Mouse (Mus musculus) embryo, embryonic 9.5 days (tissue): ENCODE data around the gene Kcnj5.

ENCODE experiments used
- DNase-seq: peaks from one replicate; pipeline ENCODE4 v3.0.0-alpha.2; 2017; ENCODE audit errors: extremely low spot score

Gene Kcnj5

DNA sequence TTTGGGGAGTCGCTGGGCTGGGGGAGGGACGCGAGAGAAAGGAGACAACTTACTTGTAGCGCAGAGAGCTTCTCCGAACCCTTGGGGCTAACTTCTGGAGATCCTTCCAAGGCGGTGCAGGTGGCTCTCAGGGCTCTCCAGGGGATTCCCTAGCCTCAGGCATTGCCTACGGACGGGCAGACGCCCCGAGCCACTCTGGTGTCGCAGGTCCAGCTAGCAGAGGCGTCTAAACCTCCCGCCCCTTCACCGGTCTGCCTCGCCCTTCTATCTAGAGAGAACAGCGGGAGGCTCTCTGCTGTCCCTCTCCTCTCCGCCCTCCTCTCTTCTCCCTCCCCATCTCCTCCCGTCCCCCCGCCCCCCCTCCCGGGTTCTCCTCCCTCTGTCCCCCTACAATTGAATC lies at the start of gene Kcnj5:
Kcnj5 (minus strand) TSS at position 300 of the 400 bp plus-strand sequence.
- peak; percentile 29 for DNase-seq

DNA sequence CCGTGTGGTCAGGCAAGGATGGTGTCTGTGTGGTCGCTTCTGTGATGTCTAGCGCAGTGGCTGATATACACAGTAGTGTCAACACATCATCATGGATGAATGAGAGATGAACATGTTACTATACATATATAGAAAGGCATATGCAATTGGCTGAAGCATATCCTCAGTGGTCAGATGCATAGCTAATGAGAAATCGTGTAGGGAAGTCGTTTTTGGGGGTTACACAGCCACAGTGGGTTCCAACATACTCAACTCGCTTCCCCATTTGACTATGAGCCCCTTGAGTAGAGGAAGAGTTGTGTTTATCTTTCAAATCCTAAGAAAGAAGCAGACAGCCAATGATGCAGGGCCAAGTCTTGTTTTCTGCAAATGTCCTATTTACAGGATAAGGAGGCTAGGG lies 48.6 kb upstream of the Kcnj5 start:
- no peak for DNase-seq

DNA sequence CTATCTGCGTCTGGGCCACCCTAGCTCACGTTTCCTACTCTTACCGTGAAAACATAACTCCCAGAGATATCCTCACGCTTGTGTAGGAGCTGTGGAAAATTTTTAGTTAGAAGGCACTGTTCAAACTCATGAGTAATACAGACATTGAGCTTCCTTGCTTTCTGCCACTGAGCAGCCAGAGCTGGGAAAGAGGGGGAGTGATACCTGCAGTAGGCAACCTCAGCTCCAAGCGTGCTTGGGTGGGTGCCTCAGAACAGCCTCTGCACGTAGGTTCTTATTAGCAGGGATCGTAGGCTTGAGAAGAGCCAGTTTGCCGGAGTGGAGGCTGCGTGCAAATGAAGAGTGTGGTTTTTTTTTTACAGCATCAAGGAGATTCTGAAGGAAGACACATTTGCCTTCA lies 47.6 kb upstream of the Kcnj5 start:
- no peak for DNase-seq

DNA sequence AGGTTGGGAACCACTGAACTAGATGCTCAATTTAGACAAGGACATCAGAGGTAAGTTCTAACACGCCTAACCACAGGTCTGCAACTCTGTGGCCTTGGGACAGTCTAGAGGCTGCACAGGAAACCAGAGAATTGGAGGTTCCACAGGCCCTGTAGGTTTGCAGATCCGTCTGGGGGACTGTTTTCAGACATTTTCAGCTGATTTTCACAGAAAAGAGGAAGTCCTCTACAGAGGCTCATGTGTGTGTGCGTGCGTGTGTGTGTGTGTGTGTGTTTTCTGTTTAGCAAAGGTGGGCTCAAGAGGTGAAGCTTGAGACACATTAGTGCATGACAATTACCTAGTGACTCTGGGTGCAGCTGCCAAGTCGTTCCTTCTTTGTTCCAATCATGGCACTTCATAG lies 46.9 kb upstream of the Kcnj5 start:
- DNase-seq: no peak

DNA sequence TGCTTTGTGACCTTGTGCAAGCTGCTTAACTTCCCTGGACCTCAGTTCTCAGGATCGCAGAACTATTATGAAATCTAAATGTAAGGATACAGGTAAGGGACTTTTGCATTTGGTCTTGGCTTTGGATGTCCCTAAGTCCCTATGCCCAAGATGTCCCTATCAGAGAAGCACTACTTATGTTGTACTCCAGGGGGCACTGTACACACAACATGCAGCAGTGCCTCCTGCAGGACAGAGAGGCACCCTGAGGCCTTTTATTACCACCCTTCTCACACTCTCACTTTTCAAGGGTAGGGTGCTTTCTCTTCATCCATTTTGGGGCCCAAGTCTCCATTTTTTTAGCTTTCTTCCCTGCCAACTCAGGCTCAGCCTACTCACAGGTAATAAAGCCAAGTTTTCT lies 44.0 kb upstream of the Kcnj5 start:
- no peak for DNase-seq

DNA sequence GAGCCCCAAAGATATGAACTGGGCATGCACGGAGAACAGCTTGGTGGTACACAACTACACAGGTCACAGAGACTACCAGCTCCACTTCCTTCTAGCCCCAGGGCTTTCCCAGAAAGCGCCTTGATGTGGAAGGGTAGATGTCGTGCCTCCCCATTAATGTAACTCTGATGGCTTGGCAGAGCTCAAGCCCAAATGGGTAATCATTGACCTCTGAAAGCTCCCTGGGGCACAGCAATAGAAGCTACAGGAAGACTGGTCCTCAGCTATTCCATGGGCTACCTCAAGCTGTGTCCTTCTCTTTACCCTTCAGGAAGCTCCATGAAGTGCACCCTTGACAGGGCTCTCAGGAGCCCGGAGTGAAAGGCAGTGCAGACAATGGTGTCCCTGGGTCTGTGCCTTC lies 40.8 kb upstream of the Kcnj5 start:
- no peak for DNase-seq

DNA sequence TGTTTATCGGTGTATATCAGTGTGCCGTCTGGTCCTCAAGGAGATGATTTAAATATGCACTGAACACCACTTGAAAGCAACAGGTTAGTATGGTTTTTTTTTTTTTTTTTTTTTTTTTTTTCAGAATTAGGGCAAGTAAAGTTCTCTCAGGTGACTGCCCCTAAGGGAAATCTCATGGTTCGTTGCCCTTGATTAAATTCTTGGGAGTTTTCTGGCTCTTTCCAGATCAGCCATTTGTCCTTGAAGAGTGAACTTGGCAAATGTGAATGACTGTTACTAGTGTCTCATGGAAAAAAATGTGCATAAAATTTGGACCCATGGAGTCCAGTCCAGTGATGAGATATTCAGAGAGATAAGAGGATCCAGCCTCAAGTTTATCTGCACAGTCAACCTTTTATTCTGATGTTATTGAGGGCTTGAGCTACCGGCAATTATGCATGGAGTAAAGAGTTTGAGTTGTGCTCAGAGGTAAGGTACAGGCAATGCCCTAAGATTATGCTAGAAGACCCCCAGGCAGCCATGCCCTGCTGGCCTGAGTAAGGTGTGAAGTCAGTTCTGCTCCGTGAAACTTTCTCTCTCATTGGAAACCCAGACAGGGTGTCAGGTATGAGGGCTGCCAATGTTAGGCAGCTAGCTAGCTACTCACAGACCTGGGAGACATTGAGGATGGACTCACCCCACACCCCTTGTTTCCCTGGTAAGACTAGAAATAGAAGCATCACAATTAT lies 32.9 kb upstream of the Kcnj5 start:
- DNase-seq: no peak

DNA sequence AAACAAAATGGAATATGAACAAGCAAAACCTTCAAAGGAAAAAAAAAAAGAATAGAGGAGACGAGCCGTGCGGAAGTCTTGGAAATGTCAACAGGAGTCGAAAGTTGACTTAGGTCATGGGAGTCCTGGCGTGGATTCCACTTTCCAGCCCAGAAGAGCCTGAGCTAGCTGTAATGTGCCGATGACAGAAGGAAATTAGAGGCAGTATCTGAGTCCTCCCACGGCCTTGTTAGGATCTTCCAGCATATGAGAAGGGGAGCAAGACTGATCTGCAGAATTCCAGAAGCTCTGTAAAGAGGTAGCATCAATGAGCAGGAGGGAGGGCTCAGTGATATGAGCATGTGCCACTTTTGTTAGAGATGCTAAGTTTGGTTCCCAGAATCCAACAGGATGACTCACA lies 31.9 kb upstream of the Kcnj5 start:
- no peak for DNase-seq

DNA sequence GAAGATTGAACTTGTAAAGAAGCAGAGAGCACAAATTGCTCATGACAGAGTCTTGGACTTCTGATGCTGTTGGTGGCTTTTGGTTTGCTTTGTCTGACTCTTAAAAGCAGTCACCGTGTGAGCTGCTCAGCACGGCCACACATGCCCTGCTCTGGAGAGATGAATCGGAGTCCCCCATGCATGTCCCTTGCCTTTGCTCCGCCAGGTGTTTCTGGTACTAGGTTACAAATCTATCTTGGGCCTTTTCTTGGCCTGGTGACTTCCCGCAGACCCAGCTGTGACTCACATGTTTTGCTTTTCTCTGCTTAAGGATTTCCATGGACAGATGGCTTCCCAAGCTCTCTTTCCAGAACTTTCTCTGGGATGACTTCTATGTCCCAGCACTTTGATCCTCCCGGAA lies 29.5 kb upstream of the Kcnj5 start:
- no peak for DNase-seq

DNA sequence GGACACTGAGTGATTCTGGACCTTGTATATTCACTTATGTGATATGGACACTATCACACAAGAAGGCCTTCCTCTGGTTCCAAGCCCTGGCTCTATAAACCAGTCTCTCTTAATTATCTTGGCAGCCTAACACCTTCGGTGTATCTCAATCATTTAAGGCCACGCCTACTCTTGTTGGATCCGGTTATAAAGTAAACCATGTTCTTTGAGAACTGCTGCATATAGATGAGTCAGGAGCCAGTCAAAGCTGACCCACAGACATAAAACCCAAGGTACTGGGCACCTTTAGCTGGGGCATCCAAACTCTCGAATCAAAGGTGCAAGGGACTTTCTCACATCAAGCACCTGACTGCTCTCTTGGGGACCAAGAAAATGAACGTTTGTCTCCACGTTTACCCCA lies 28.1 kb upstream of the Kcnj5 start, which contains the start of gene Kcnj1:
Kcnj1 (plus strand) TSS at position 292 of the 400 bp plus-strand sequence.
- no peak for DNase-seq

DNA sequence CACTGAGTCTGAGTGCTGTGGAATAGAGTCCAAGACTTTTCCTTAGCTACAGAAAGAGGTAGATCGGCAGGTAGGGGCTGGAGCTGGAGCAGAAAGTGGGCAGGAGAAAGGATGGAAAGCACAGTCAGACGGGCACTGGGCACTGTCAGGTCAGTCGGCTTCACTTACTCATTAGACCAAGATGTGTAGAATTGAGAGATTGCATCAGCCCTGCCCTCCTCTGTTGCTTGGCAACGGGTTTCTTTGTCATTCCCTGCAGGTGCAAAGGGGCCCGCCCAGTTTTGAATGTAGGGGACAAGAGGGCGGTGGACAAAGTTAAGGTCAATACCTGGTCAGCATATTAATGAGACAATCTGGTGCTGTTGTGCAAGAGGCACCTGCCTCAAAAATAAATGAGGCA lies 25.2 kb upstream of the Kcnj5 start:
- no peak for DNase-seq

DNA sequence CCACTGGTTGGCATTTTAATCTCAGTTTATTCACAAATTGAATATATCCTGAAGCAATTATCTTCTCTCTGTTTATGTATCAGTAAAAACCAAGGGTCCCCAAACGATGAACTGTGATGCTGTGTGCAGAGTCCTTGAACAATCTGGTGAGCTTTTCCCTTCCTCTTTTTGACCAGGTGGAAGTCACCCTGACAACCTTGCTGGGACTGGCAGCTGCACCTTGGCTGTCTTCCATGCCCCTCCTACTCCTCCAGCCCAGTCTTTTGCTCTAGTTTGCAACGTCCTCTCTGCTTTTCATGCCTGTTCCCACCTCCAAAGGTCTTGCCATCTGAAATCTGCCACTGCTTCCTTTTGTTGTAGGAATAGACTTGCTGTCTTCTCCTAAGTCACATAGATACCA lies 24.7 kb upstream of the Kcnj5 start:
- DNase-seq: no peak

DNA sequence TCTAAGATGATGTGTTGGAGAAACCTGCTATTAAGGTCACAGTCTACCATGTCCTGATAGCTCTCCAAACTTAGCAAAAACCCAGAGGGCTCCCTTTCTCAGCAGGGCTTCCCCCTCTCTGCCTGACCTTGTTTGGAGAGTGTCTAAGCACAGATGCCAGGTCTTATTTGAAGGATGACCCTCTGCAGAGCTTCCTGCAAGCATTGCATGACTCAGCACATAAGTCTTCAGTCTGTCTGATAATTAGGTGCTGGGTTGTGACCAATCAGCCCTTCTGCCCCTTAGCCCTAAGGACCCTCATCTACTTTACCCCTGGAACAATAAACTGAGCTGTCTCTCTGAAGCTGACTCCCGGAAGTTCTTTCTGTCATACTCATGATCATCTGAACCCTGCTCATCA lies 16.6 kb upstream of the Kcnj5 start:
- no peak for DNase-seq

DNA sequence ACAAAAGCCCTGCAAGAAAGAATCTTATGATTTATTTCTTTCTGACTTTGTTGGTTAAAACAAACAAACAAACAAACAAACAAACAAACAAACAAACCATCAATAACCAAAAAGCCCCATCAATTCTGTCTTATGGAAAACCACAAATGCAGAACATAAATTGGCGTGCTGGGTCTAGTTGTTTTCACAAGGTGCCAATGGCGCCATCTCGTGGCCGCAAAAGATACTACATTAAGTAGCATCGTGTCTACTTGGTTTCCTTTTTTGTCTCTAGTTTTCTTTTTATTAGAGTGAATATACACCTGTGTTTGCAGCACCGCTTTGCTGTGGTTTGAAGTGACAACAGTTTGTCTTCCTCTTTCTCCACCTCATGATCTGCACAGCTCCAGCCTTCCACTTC lies 6.2 kb upstream of the Kcnj5 start:
- peak; percentile 59 for DNase-seq

DNA sequence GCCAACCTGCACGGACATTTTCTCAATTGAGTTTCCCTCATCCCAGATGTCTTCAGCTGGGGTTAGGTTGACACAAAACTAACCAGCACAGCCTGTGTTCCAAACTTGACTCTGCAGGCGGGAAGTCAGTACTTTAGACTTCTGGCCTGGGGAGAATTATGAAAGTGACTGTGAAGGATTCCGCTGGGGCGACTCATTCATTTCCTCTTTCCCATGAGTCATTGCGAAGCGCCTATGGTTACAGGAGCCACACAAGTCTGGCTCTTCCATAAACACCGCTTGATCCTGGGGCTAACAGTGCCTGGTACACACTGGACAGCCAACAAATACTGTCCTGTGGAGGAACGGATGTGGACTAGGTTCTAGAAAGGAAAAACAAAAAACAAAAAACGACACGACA lies 5.2 kb upstream of the Kcnj5 start:
- no peak for DNase-seq

DNA sequence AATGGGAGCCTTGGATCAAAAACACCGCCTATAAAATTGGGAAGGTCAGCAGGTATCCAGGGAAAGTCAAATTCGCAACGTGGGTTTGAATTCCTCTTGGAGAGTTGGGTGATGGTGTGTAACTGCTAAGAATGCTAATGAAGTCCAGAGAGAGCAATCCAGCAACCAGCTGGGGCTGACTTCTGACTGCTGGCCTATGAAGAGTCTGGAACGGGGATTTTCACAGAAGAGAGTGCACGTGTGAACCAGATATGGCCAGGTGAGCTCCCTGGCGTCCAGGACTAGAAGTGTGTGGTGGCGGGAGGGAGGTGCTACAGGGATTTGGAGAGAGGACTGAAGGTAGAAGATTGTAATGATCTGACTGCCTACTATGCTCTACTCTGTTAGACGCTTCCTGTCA lies 3.9 kb upstream of the Kcnj5 start:
- DNase-seq: no peak

DNA sequence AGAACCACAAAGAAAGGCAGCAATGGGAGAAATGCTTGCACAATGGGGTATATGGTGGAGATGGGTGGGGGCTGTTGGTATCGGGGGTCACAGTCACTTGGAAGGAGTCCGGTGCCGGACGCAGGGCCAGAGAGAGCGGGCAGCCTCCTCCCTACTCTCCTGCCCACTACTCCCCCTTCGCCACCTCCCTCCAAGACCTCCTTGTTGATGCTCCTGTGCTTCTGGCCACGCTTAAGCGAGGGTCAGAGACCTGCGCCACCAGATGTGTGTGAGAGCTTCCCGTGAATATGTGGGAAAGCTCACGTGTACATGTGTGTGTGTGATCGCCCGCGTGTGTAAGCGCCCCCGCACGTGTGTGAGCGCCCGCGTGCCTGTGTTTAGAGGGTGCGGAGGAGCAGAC lies 339 bp upstream of the Kcnj5 start:
- peak; percentile 42 for DNase-seq

DNA sequence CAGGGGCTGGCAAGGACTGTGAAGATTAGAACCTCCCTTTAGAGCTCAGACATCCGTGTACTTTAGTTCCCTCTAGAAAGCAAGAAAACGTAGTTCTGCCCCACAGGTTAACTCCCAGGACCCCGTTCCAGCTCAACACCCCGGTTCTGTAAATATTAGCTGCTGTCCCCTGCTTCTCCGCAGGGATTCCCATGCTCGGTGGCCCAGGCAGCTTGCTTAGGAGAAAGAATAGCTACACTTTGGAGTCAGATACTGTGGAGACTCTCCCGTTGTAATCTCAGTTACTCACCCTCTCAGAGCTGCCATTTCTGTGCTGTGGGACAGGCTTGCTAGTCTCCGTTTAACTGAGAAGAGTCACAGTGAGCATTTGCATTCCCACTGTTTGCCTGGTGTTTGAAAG lies 1.2 kb downstream of the Kcnj5 start:
- no peak for DNase-seq

DNA sequence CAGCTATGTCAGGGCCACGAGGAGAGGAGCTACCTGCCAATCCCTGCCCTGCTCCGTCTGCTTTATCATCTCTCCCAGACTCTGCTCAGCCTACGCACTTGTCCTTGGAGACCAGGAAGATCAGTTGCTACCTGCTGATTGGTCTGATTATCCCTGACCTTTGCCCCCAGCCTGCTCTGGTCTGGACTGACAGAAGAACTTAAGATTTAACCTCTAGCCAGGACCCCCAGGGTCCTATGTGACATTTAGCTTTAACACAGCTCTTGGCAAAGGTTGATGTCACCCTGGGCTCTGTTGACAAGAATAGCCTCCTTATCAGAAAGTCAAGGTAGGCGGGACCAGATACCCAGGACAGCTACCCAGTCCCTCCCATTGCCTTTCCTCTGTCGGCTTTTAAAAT lies 3.3 kb downstream of the Kcnj5 start:
- DNase-seq: no peak

DNA sequence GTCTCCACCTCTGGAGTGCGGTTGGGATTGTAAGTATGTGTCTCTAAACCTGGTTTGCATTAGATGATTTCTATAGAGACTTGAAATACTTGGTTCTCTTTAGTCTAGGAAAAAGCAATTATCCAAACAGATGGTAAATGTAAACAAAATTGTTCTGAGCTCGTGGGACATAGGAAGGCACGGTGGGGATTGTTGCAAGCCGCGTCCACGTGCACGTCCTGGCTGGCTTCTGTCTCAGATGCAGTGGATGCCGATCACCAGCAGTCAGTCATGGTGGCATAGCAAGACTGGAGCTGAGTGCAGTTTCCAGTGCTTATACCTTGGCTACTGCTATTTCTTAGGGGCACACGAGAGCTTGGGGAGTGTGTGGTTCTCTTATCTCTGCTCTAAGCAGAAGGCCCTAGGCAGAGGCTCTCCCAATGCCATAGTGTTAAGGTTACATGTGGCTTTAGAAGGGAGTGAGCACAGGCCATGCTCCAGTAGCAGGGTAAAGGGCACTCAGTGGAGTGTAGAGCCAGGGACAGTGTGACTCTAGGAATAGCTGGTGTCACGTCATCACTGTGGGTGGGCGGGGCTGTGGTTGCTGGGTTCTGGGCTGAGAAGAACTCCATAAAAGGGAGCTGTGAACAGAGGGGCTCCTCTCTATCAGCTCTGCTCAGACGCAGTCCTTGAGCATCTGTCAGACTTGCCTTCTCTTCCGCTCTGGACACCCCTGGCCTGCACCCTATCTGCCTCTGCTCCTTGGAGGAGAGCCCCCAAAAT lies 8.6 kb downstream of the Kcnj5 start:
- no peak for DNase-seq

DNA sequence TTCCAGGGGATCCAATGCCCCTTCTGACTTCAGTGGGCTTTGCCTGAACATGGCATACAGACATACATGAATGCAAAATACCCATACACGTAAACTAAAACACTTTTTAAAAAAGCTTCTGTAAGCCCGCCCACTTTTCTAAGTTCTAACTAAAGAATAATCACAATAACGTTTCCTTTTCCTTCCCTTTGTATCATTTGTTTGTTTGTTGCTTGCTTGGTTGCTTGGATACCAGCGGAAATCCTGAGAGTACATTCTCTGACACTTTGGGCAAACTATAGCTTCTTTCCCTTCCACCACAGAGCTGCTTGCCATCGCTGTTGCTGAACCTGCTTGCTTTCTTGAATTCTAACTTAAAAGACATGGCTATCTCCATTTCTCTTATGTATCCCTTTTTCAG lies 13.0 kb downstream of the Kcnj5 start:
- DNase-seq: no peak

DNA sequence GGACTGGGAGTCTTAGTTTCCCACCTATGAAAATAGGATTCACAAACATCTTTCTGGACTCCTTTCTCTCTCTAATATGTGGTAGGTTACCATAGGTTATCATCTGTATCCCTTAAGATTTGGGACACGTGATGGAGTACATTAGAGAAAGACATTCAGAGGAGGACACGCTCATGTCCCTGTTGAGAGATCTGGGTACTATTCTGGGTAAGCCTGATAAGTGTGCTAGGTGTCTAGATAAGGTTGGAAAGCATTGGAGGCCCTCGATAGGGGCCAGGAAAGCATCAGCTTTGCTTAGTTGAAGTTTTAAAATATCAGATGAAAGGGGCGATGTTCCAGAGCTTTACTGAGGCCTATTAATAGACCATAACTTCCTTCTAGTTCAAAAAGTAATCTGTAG lies 15.4 kb downstream of the Kcnj5 start:
- no peak for DNase-seq

DNA sequence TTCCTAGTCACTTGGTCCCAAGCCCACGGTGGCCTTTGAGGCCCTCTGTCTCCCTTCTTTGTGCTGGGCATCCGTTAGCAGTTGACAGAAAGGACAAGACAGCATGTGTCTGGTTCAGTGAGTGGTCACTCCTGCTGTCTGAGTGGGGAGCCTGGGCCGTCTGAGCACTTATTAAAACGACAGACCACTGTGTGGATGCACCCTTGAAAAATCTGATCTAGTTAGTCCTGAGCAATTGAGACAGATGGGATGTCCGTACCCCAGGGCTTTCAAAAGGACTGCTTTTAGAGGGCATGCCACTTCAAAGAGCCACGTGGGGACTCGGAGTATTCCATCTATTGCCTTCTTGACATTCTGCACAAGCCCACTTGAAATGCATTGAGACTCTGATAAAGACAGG lies 20.5 kb downstream of the Kcnj5 start:
- no peak for DNase-seq

DNA sequence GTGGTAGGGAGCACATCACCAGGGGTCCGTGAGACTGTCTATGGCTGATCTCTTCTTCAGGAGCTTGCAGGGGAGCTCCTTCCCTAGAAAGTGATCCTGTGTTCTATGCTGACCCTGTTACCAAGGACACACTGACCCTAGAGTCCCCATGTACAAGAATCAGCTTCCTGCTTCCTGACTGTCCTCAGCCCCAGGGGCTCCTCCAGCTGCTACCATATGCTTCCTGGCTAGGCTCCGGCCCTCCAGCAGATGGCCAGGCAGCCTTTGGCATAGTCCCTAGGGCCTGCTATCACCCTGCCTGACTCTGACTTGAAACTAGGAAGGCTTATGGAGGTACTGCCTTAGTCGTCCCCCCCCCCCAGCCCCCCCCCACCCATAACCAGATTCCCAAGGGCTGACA lies 24.0 kb downstream of the Kcnj5 start:
- DNase-seq: no peak
